Mouse (Mus musculus) olfactory bulb, adult 2 months (tissue): ENCODE results near the gene Cfap57.

ENCODE experiments used
- CTCF ChIP-seq: fragments of 200-500 bp; IDR thresholded peaks from 2 replicates; pipeline ENCODE4 v1.5.1; 2012; ENCODE audit warnings: low read depth, mild to moderate bottlenecking, low read length, moderate library complexity; ENCODE audit not compliant: insufficient read depth
- POLR2A ChIP-seq: fragments of 200-500 bp; IDR thresholded peaks from 2 replicates; pipeline ENCODE4 v1.6.1; 2012; ENCODE audit warnings: mild to moderate bottlenecking, low read depth, low read length, moderate library complexity; ENCODE audit not compliant: insufficient read depth

- TF ChIP-seq POLR2A (no peak), CTCF (no peak)
Observed at GRCm38 (mm10) chr4:118569320-118569719, 51.3 kb downstream of the Cfap57 start.
